Mouse (Mus musculus) liver, embryonic 16.5 days (tissue): ENCODE measurements at regions not wholly inside any gene's neighbourhood (a gene's known extent, or its start where the extent isn't known, plus 50 kb on each side); places are given as distances from the start of the nearest gene placed in this dataset.

Experiments used
- ATAC-seq: fragments of 200-750 bp; cut with Nextera tagmentation; 2 replicates; pipeline ENCODE4 v1.8.0; 2017; ENCODE audit warnings: low read depth, mild to moderate bottlenecking, moderate number of reproducible peaks, moderate library complexity
- H3K27ac ChIP-seq: fragments of 300-500 bp; sonication (generic); 2 replicates; pipeline ENCODE4 v1.5.1; 2014; ENCODE audit warnings: mild to moderate bottlenecking, low read length
- H3K27me3 ChIP-seq: fragments of 300-500 bp; sonication (generic); 2 replicates; pipeline ENCODE4 v1.6.1; 2014; ENCODE audit warnings: low read depth, low read length, mixed read lengths; ENCODE audit not compliant: control insufficient read depth, insufficient read depth
- H3K36me3 ChIP-seq: fragments of 300-500 bp; sonication (generic); 2 replicates; pipeline ENCODE4 v1.6.1; 2014; ENCODE audit warnings: mild to moderate bottlenecking; ENCODE audit not compliant: control insufficient read depth, insufficient read depth
- H3K4me1 ChIP-seq: fragments of 300-500 bp; sonication (generic); 2 replicates; pipeline ENCODE4 v1.6.1; 2014; ENCODE audit warnings: low read depth, low read length, mixed read lengths; ENCODE audit not compliant: control insufficient read depth
- H3K4me2 ChIP-seq: fragments of 300-500 bp; sonication (generic); 2 replicates; pipeline ENCODE4 v1.6.1; 2014; ENCODE audit warnings: low read depth, low read length, mixed read lengths
- H3K4me3 ChIP-seq: fragments of 300-500 bp; sonication (generic); 2 replicates; pipeline ENCODE4 v1.5.1; 2014; ENCODE audit warnings: low read depth, mild to moderate bottlenecking, low read length
- H3K9ac ChIP-seq: fragments of 300-500 bp; sonication (generic); 2 replicates; pipeline ENCODE4 v1.6.1; 2014; ENCODE audit warnings: low read depth, low read length
- H3K9me3 ChIP-seq: fragments of 300-500 bp; sonication (generic); replicated peaks from 2 replicates; pipeline ENCODE4 v1.6.1; 2016; ENCODE audit warnings: low read length; ENCODE audit not compliant: control insufficient read depth
- WGBS: fragments of 180-500 bp; shearing (Covaris S2); extraction: QIAGEN DNeasy Blood & Tissue Kit; methylation state at CpG from one replicate; pipeline ENCODE4 v1.1.7; 2014; ENCODE audit not compliant: insufficient replicate concordance; 5-methylcytosine and 5-hydroxymethylcytosine counted together

GRCm38 (mm10) chr19:32933676-32934075, 176.4 kb downstream of the Pten start:
- no peak overlapping the region for H3K4me2 ChIP-seq
- no peak overlapping the region for H3K27ac ChIP-seq
- H3K9me3 ChIP-seq: no peaks in the 10 kb centered on the region
- H3K9ac ChIP-seq: no peak overlapping the region
- H3K4me3 ChIP-seq: no peak overlapping the region
- WGBS: 48% methylated on average over 5 of the region's 5 CpGs
- no peak for ATAC-seq
- no peaks in the 10 kb centered on the region for H3K27me3 ChIP-seq
- H3K4me1 ChIP-seq: no peaks in the 10 kb centered on the region
- no peaks in the 10 kb centered on the region for H3K36me3 ChIP-seq

GRCm38 (mm10) chr19:32935638-32936037, 178.3 kb downstream of the Pten start:
- H3K4me3 ChIP-seq: no peak overlapping the region
- no peak overlapping the region for H3K9ac ChIP-seq
- H3K4me2 ChIP-seq: no peak overlapping the region
- no peaks in the 10 kb centered on the region for H3K27me3 ChIP-seq
- no peaks in the 10 kb centered on the region for H3K36me3 ChIP-seq
- H3K27ac ChIP-seq: no peak overlapping the region; the same call in 1 of the 2 replicates
- peak; percentile 58 for ATAC-seq
- no peaks in the 10 kb centered on the region for H3K9me3 ChIP-seq
- H3K4me1 ChIP-seq: no peaks in the 10 kb centered on the region
- 17% methylated on average over 5 of the region's 5 CpGs for WGBS

GRCm38 (mm10) chr19:32937591-32937990, 180.3 kb downstream of the Pten start:
- no peak overlapping the region for H3K4me2 ChIP-seq
- no peak overlapping the region for H3K4me3 ChIP-seq
- no peaks in the 10 kb centered on the region for H3K27me3 ChIP-seq
- H3K4me1 ChIP-seq: no peaks in the 10 kb centered on the region
- H3K9ac ChIP-seq: no peak overlapping the region
- no peaks in the 10 kb centered on the region for H3K36me3 ChIP-seq
- WGBS: 59% methylated on average over 6 of the region's 6 CpGs
- H3K27ac ChIP-seq: no peak overlapping the region
- ATAC-seq: no peak
- no peaks in the 10 kb centered on the region for H3K9me3 ChIP-seq

GRCm38 (mm10) chr19:32939692-32940091, 182.4 kb downstream of the Pten start:
- Histone ChIP-seq H3K4me2 (no peak overlapping the region), H3K4me3 (no peak overlapping the region), H3K27me3 (no peaks in the 10 kb centered on the region), H3K9ac (no peak overlapping the region), H3K36me3 (no peaks in the 10 kb centered on the region), H3K27ac (no peak overlapping the region), H3K4me1 (no peaks in the 10 kb centered on the region), H3K9me3 (no peaks in the 10 kb centered on the region)
- WGBS: 57% methylated on average over 5 of the region's 5 CpGs
- ATAC-seq: no peak

GRCm38 (mm10) chr19:32940806-32941205, 183.5 kb downstream of the Pten start:
- Histone ChIP-seq H3K9ac (no peak overlapping the region), H3K4me3 (no peak overlapping the region), H3K4me2 (no peak overlapping the region), H3K27ac (no peak overlapping the region), H3K36me3 (no peaks in the 10 kb centered on the region), H3K4me1 (no peaks in the 10 kb centered on the region), H3K27me3 (no peaks in the 10 kb centered on the region), H3K9me3 (no peaks in the 10 kb centered on the region)
- ATAC-seq: no peak
- WGBS: 58% methylated on average over 6 of the region's 6 CpGs

- WGBS: 71% methylated on average over 2 of the region's 2 CpGs
- no peak for ATAC-seq
- Histone ChIP-seq H3K4me1 (no peaks in the 10 kb centered on the region), H3K9me3 (no peaks in the 10 kb centered on the region), H3K27ac (no peak overlapping the region), H3K4me3 (no peak overlapping the region), H3K27me3 (no peaks in the 10 kb centered on the region), H3K4me2 (no peak overlapping the region), H3K36me3 (no peaks in the 10 kb centered on the region), H3K9ac (no peak overlapping the region)
Observed at GRCm38 (mm10) chr19:32943594-32944230, 186.4 kb downstream of the Pten start.

GRCm38 (mm10) chr19:32947081-32947855, 190.0 kb downstream of the Pten start:
- Histone ChIP-seq H3K36me3 (no peaks in the 10 kb centered on the region), H3K27me3 (no peaks in the 10 kb centered on the region), H3K4me1 (no peaks in the 10 kb centered on the region), H3K4me2 (no peak overlapping the region), H3K9me3 (no peaks in the 10 kb centered on the region), H3K9ac (no peak overlapping the region), H3K4me3 (no peak overlapping the region), H3K27ac (no peak overlapping the region)
- ATAC-seq: no peak
- 45% methylated on average over 12 of the region's 12 CpGs for WGBS

- Histone ChIP-seq H3K4me2 (no peak overlapping the region), H3K4me1 (no peaks in the 10 kb centered on the region; the same call in 1 of the 2 replicates)
Observed at GRCm38 (mm10) chr19:32950252-32950651, 193.0 kb downstream of the Pten start.

GRCm38 (mm10) chr19:32950794-32951193, 193.5 kb downstream of the Pten start:
- 8% methylated on average over 1 of the region's 1 CpGs for WGBS
- H3K27ac ChIP-seq: no peak overlapping the region
- ATAC-seq: peak; percentile 37; the same call in 1 of the 2 replicates
- no peak overlapping the region for H3K9ac ChIP-seq
- no peaks in the 10 kb centered on the region for H3K9me3 ChIP-seq
- H3K4me1 ChIP-seq: no peaks in the 10 kb centered on the region; the same call in none of the 2 replicates
- no peak overlapping the region for H3K4me2 ChIP-seq
- H3K36me3 ChIP-seq: no peaks in the 10 kb centered on the region
- H3K27me3 ChIP-seq: no peaks in the 10 kb centered on the region
- H3K4me3 ChIP-seq: no peak overlapping the region

More at GRCm38 (mm10) chr19:32950252-32950651, 193.0 kb downstream of the Pten start:
- no peak for ATAC-seq
- H3K9me3 ChIP-seq: no peaks in the 10 kb centered on the region
- H3K27me3 ChIP-seq: no peaks in the 10 kb centered on the region
- WGBS: 46% methylated on average over 3 of the region's 3 CpGs
- no peak overlapping the region for H3K9ac ChIP-seq
- no peak overlapping the region for H3K4me3 ChIP-seq
- H3K36me3 ChIP-seq: no peaks in the 10 kb centered on the region
- H3K27ac ChIP-seq: no peak overlapping the region
